Mouse (Mus musculus) C2C12 (cell line): ENCODE measurements around the gene Tnfrsf8.

ENCODE experiments used
- CEBPB ChIP-seq: IDR thresholded peaks from one replicate; pipeline ENCODE4 v1.6.1; 2011; ENCODE audit warnings: low read depth, mild to moderate bottlenecking, control low read depth, moderate library complexity
- CTCF ChIP-seq: IDR thresholded peaks from one replicate; pipeline ENCODE4 v1.5.1; 2011; ENCODE audit not compliant: control insufficient read depth, insufficient read depth, insufficient read length
- FOSL1 ChIP-seq: IDR thresholded peaks from one replicate; pipeline ENCODE4 v1.8.0; 2011; ENCODE audit warnings: mild to moderate bottlenecking, low read length; ENCODE audit not compliant: poor library complexity, insufficient read depth, severe bottlenecking
- MAX ChIP-seq: IDR thresholded peaks from one replicate; pipeline ENCODE4 v1.6.1; 2011; ENCODE audit warnings: mild to moderate bottlenecking, control low read depth
- MYOD1 ChIP-seq: IDR thresholded peaks from one replicate; pipeline ENCODE4 v1.6.1; 2011; ENCODE audit warnings: low read depth; ENCODE audit not compliant: control insufficient read depth, insufficient read length
- MYOG ChIP-seq: IDR thresholded peaks from one replicate; pipeline ENCODE4 v1.6.1; 2011; ENCODE audit not compliant: control insufficient read depth, insufficient read length; ENCODE audit errors: extremely low read depth
- USF1 ChIP-seq: IDR thresholded peaks from one replicate; pipeline ENCODE4 v1.6.1; 2011; ENCODE audit warnings: low read depth, mild to moderate bottlenecking, control low read depth, moderate library complexity

DNA sequence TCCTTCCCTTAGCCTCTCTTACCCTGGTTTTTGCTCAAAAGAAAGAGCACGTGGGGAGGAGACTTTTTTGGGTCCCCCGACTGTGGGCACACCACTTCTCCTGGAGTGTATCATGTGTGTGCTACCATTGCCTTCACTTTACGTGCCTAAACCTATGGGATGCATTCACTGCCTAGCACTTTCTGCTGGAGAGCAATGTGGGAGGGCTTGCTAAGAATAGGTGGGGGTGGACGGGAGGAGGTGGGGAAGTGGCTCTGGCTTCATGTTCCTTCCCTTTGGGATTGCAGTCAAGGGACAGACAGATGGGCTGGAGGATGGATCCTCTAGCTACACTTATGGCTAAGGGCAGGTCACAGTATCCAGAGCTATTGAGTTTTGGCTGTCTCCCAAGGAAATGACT, 5.7 kb upstream of the Tnfrsf8 start:
- no peak for TF ChIP-seq MAX
- no peak for TF ChIP-seq CTCF
- no peak for TF ChIP-seq MYOG
- TF ChIP-seq USF1: no peak
- TF ChIP-seq CEBPB: no peak
- TF ChIP-seq FOSL1: no peak
- TF ChIP-seq MYOD1: no peak
